Mouse (Mus musculus) cerebellum, postnatal 25 days (tissue): ENCODE measurements at regions not wholly inside any gene's neighbourhood (a gene's known extent, or its start where the extent isn't known, plus 50 kb on each side); places are given as distances from the start of the nearest gene placed in this dataset.

Source experiments
- DNase-seq, 2 experiments: peaks; one replicate each; pipeline ENCODE4 v3.0.0; 2021; ENCODE audit warnings: mixed read lengths in 2 of 2

DNA sequence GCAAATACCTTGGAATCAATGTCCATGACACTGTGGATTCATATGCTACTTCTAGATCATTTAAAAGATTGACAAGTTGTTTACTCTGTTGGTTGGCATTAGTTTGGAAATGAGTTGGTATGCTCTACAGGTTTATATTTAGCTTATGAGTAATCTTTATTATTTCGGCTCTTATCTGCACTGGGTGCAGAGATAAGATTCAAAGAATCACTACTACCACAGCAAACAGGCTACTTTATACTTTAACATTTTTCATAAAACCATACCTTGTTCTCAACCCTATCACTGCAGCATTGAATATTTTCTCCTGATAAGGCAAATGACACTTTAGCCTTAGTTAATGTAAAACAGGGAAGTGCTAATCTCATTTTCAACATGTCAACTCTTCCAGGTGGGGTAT is 153.7 kb upstream of the Tmem161b start:
- no peak for DNase-seq
